Comparison of ENCODE assay signal across 17 mouse cellular contexts in genomic region chr4:100052258-100052657, GRCm38 (mm10). TPM values are rescaled to one million over a fixed set of nuclear protein-coding genes. Genes with fewer than 3 reads are reported as not detected.
"Had no signal": no experiment of that assay in that cellular context is flagged by ENCODE, and none has a peak within 500 bp of the region (broad histone marks: within the 10 kb centered on the region; RNA-seq: fewer than 3 reads in every experiment).

No protein-coding gene starts in this region.

- H3K4me1 ChIP-seq: neural tube, embryonic 13.5 days had no signal

- H3K9me3 ChIP-seq: limb, embryonic 12.5 days; midbrain, embryonic 10.5 days; midbrain, embryonic 15.5 days; neural tube, embryonic 13.5 days had no signal

- DNase-seq: kidney, adult 11 months; kidney, postnatal 10 days; kidney, postnatal 4 days; liver; lung, adult 18-20 months; lung, postnatal 10 days; retina, postnatal 1 day; right cerebral cortex, postnatal 25 days; thymus, postnatal 4 days had no signal

- ATAC-seq: midbrain, embryonic 15.5 days had no signal

- H3K36me3 ChIP-seq: limb, embryonic 12.5 days; midbrain, embryonic 10.5 days; midbrain, embryonic 15.5 days; neural tube, embryonic 13.5 days had no signal

- H3K9ac ChIP-seq: limb, embryonic 12.5 days; liver, embryonic 14.5 days; midbrain, embryonic 15.5 days; neural tube, embryonic 13.5 days had no signal

- H3K27me3 ChIP-seq: limb, embryonic 12.5 days; midbrain, embryonic 15.5 days; neural tube, embryonic 13.5 days had no signal

- H3K27ac ChIP-seq: layer of hippocampus, adult 2 months; limb, embryonic 12.5 days; liver, embryonic 14.5 days; macrophage; midbrain, embryonic 10.5 days; midbrain, embryonic 15.5 days; neural tube, embryonic 13.5 days; stomach, postnatal 0 days had no signal

- H3K4me3 ChIP-seq: layer of hippocampus, adult 2 months; limb, embryonic 12.5 days; midbrain, embryonic 10.5 days; midbrain, embryonic 15.5 days; neural tube, embryonic 13.5 days had no signal

- H3K4me2 ChIP-seq: limb, embryonic 12.5 days; midbrain, embryonic 15.5 days; neural tube, embryonic 13.5 days had no signal

RNA-seq across cellular contexts. Expression of gene Ror1, which starts 43.3 kb away (rescaled TPM):
- polyA plus RNA-seq: macrophage had no signal
